Mouse (Mus musculus) brain, embryonic 14.5 days (tissue): ENCODE data around the gene Gpr50.

Experiments used
- CTCF ChIP-seq: fragments of 200-500 bp; IDR thresholded peaks from 2 replicates; pipeline ENCODE4 v1.5.1; 2012; ENCODE audit warnings: inconsistent platforms, mild to moderate bottlenecking, moderate library complexity, borderline replicate concordance; ENCODE audit not compliant: insufficient read depth, insufficient read length; ENCODE audit errors: extremely low read depth
- POLR2A ChIP-seq: fragments of 200-500 bp; IDR thresholded peaks from 2 replicates; pipeline ENCODE4 v1.6.1; 2012; ENCODE audit warnings: mild to moderate bottlenecking, inconsistent platforms, borderline replicate concordance; ENCODE audit not compliant: poor library complexity, insufficient read depth, insufficient read length, severe bottlenecking; ENCODE audit errors: extremely low read depth

DNA sequence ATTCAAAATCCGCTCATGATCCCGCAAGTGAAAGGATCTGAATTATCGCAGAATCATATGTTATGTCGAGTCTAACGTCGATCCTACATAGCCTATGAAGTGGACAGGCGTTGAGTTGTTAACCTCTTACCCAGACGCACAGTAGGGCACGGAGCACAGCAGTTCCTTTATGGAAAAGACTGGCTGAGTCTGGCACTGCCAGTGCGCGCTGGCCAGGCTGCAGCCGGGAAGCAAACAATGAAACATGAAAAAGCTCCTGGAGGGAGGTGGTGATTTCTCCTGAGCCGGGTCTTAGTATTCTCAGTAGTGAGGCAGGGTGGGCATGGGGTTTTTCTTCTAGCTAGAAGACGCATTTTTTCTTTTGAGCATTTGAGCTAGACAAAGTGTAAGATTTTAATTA lies 1.7 kb upstream of the Gpr50 start:
- TF ChIP-seq POLR2A (no peak), CTCF (no peak)
